Mouse (Mus musculus) cerebellum, adult 18-20 months (tissue): Measurements from ENCODE around the gene Fam204a.

ENCODE experiments used
- DNase-seq, 2 experiments: peaks; one replicate each; pipeline ENCODE4 v3.0.0; 2021

Fam204a gene

GRCm38 (mm10) chr19:60160611-60161274 is 65.8 kb downstream of the Fam204a start:
- DNase-seq, result peak in 1 of 2 experiments; percentile 8

GRCm38 (mm10) chr19:60159827-60160226 is 66.7 kb downstream of the Fam204a start:
- no peak for DNase-seq

- DNase-seq, result no peak
Observed at GRCm38 (mm10) chr19:60155266-60155665, 71.2 kb downstream of the Fam204a start.

GRCm38 (mm10) chr19:60153096-60153495 is 73.4 kb downstream of the Fam204a start:
- no peak for DNase-seq

GRCm38 (mm10) chr19:60150056-60150455 is 76.4 kb downstream of the Fam204a start:
- no peak for DNase-seq

GRCm38 (mm10) chr19:60149078-60149960 is 77.2 kb downstream of the Fam204a start:
- DNase-seq, result no peak
